Comparison of ENCODE assay signal across 10 mouse cellular contexts in genomic region chr14:16695453-16696120, GRCm38 (mm10).
DNase-seq lines count a peak whose midpoint lies in the region; ATAC-seq lines count a peak whose summit lies in the region.
"Had no signal": no experiment of that assay in that cellular context is flagged by ENCODE, and none has a peak within 500 bp of the region (broad histone marks: within the 10 kb centered on the region; RNA-seq: fewer than 3 reads in every experiment).

No protein-coding gene starts in this region.

- DNase-seq in urinary bladder, postnatal 25 days (ENCODE audit: low spot score), result peak; percentile 3
- DNase-seq in urinary bladder, postnatal 14 days (ENCODE audit: low spot score), result no peak
- DNase-seq in layer of hippocampus, adult 9-11 months, result peak; percentile 33
- peak; percentile 70 for DNase-seq in telencephalon, adult 2 months (ENCODE audit: low read depth, low spot score)
- DNase-seq in cerebellum, adult 11-12 months, result no peak
- no peak for DNase-seq in cerebellum, postnatal 14 days

- peak; percentile 66 for ATAC-seq in heart, embryonic 13.5 days (ENCODE audit: extremely low read depth, insufficient number of reproducible peaks, low FRiP score, low TSS enrichment)
- no peak for ATAC-seq in megakaryocyte-erythroid progenitor cell, adult 5-6 weeks (replicated peaks; ENCODE audit: low FRiP score, low TSS enrichment, poor library complexity, severe bottlenecking)
- ATAC-seq: Patski had no signal

- H3K27ac ChIP-seq in heart, embryonic 13.5 days (replicated peaks), result peak overlapping the region; percentile 72

- H3K4me1 ChIP-seq in heart, embryonic 13.5 days, result peaks cover 9% of the 10 kb centered on the region

- H3K36me3 ChIP-seq in heart, embryonic 13.5 days, result no peaks in the 10 kb centered on the region

- H3K4me3 ChIP-seq in heart, embryonic 13.5 days, result no peak overlapping the region
- H3K4me3 ChIP-seq: erythroblast, embryonic 14.5 days had no signal

- no peak overlapping the region for H3K4me2 ChIP-seq in heart, embryonic 13.5 days

- no peaks in the 10 kb centered on the region for H3K27me3 ChIP-seq in heart, embryonic 13.5 days (replicated peaks)

- no peak overlapping the region for H3K9ac ChIP-seq in heart, embryonic 13.5 days

- H3K9me3 ChIP-seq in heart, embryonic 13.5 days, result no peaks in the 10 kb centered on the region

- WGBS in heart, embryonic 13.5 days, result 31% methylated on average over 3 of the region's 3 CpGs

Comparison
In these comparisons a context has a peak if more than half of its experiments do, and no peak if none do; other contexts are left out.
1. DNase-seq: peak in urinary bladder, postnatal 25 days (single experiment), layer of hippocampus, adult 9-11 months (single experiment) and telencephalon, adult 2 months (single experiment); none in urinary bladder, postnatal 14 days (single experiment), cerebellum, adult 11-12 months (single experiment) and cerebellum, postnatal 14 days (0 of 2).